Mouse (Mus musculus) ES-E14 (cell line): ENCODE results near the gene Fam178b. TPM values are rescaled to one million over a fixed set of nuclear protein-coding genes. Genes with fewer than 3 reads are reported as not detected.

ENCODE experiments used
- DNase-seq: peaks from one replicate; pipeline ENCODE4 v3.0.0-alpha.2; 2013; ENCODE audit warnings: low read depth, low spot score
- H3K27ac ChIP-seq: 2 replicates; pipeline ENCODE4 v1.5.1; 2012; ENCODE audit warnings: low read depth, mild to moderate bottlenecking, low read length, moderate library complexity, mixed read lengths; ENCODE audit not compliant: poor library complexity, insufficient read depth, severe bottlenecking
- H3K36me3 ChIP-seq: 2 replicates; pipeline ENCODE4 v1.6.1; 2012; ENCODE audit warnings: mild to moderate bottlenecking, low read length, moderate library complexity, mixed read lengths; ENCODE audit not compliant: control insufficient read depth, poor library complexity, insufficient read depth, severe bottlenecking
- H3K4me1 ChIP-seq, 2 experiments: fragments of 150-350 bp in 1 of 2; sonication (generic) in 1 of 2; 2 replicates each; pipeline ENCODE4 v1.6.1; 2012; ENCODE audit warnings: low read length in 2 of 2, mild to moderate bottlenecking in 1 of 2, mixed read lengths in 1 of 2; ENCODE audit not compliant: control insufficient read depth in 2 of 2, insufficient read depth in 2 of 2, poor library complexity in 1 of 2
- H3K4me3 ChIP-seq, 2 experiments: fragments of 150-350 bp in 1 of 2; sonication (generic) in 1 of 2; 2 replicates each; pipeline ENCODE4 v1.5.1; 2012; ENCODE audit warnings: low read length in 2 of 2, low read depth in 1 of 2, mild to moderate bottlenecking in 1 of 2, mixed read lengths in 1 of 2; ENCODE audit not compliant: insufficient read depth in 1 of 2, poor library complexity in 1 of 2, severe bottlenecking in 1 of 2
- H3K9ac ChIP-seq: 2 replicates; pipeline ENCODE4 v1.6.1; 2012; ENCODE audit warnings: low read depth, mild to moderate bottlenecking, low read length, mixed read lengths; ENCODE audit not compliant: poor library complexity, insufficient read depth, severe bottlenecking
- H3K9me3 ChIP-seq: fragments of 150-350 bp; sonication (generic); 2 replicates; pipeline ENCODE4 v1.6.1; 2012; ENCODE audit warnings: low read depth, mild to moderate bottlenecking, low read length; ENCODE audit not compliant: control insufficient read depth, insufficient read depth
- CHD2 ChIP-seq: IDR thresholded peaks from 2 replicates; pipeline ENCODE4 v1.6.1; 2014; ENCODE audit warnings: mild to moderate bottlenecking, low read depth, low read length, inconsistent platforms
- HCFC1 ChIP-seq: IDR thresholded peaks from 2 replicates; pipeline ENCODE4 v1.6.1; 2012; ENCODE audit warnings: low read length, inconsistent platforms, borderline replicate concordance; ENCODE audit not compliant: insufficient read depth
- MAFK ChIP-seq: IDR thresholded peaks from 2 replicates; pipeline ENCODE4 v1.6.1; 2014; ENCODE audit warnings: mild to moderate bottlenecking, low read depth, low read length, inconsistent platforms; ENCODE audit not compliant: insufficient read depth
- ZC3H11A ChIP-seq: IDR thresholded peaks from 2 replicates; pipeline ENCODE4 v1.6.1; 2012; ENCODE audit warnings: low read depth, mild to moderate bottlenecking, inconsistent platforms, low read length, borderline replicate concordance
- ZNF384 ChIP-seq: IDR thresholded peaks from 2 replicates; pipeline ENCODE4 v1.6.1; 2012; ENCODE audit warnings: low read depth, low read length, inconsistent platforms
- in situ Hi-C, 2 experiments: fragments of 600-800 bp; cut with MboI; formaldehyde crosslinking; loops; one replicate each; pipeline ENCODE4 v1.15.1; 2025; ENCODE audit warnings: low sequenced_read_pairs in 2 of 2, inconsistent platforms in 1 of 2; ENCODE audit not compliant: unreplicated experiment in 2 of 2
- total RNA-seq: library from RNA; depleted of rRNA; stranded (reverse); fragments of 300-350 nt; gene quantifications from 2 replicates; pipeline ENCODE4 v1.2.3, GENCODE M21; 2012

The Fam178b gene
- total RNA-seq, 1 experiment = 8.0 TPM

- Histone ChIP-seq H3K9ac (no peak overlapping the region), H3K9me3 (no peaks in the 10 kb centered on the region), H3K4me3 (no peak overlapping the region), H3K36me3 (peaks cover 26% of the 10 kb centered on the region; the same call in 1 of the 2 replicates), H3K4me1 (peaks cover 2 to 7% of the 10 kb centered on the region in 2 experiments; a peak in 1 of 4 replicates), H3K27ac (no peak overlapping the region)
- TF ChIP-seq MAFK (no peak), CHD2 (no peak), HCFC1 (no peak)
- DNase-seq = no peak
- in situ Hi-C loops = loop anchor here in 1 of 2 experiments (5.0 kb wide), 1 partner anchor 77 kb away; no protein-coding TSS in a partner anchor
Measured at GRCm38 (mm10) chr1:36545382-36545781, 137.6 kb downstream of the Fam178b start.

- in situ Hi-C loops = no loop called here
- peaks cover 16% of the 10 kb centered on the region; the same call in 1 of the 2 replicates for H3K36me3 ChIP-seq
Measured at GRCm38 (mm10) chr1:36542925-36543324, 140.1 kb downstream of the Fam178b start.

GRCm38 (mm10) chr1:36541844-36542243 is 141.1 kb downstream of the Fam178b start:
- DNase-seq = no peak
- Histone ChIP-seq H3K9ac (no peak overlapping the region), H3K4me1 (peaks cover 2% of the 10 kb centered on the region in 2 experiments; a peak in 1 of 4 replicates), H3K36me3 (peaks cover 16% of the 10 kb centered on the region; the same call in 1 of the 2 replicates), H3K9me3 (no peaks in the 10 kb centered on the region), H3K4me3 (no peak overlapping the region), H3K27ac (no peak overlapping the region)
- in situ Hi-C loops = no loop called here
- TF ChIP-seq ZNF384 = no peak
- no peak for TF ChIP-seq MAFK
- no peak for TF ChIP-seq HCFC1
- no peak for TF ChIP-seq ZC3H11A
- no peak for TF ChIP-seq CHD2

More at GRCm38 (mm10) chr1:36542925-36543324, 140.1 kb downstream of the Fam178b start:
- TF ChIP-seq ZC3H11A (no peak), CHD2 (no peak), HCFC1 (no peak), ZNF384 (no peak)
- no peak overlapping the region for H3K9ac ChIP-seq
- no peak overlapping the region for H3K4me3 ChIP-seq
- no peak overlapping the region for H3K27ac ChIP-seq
- DNase-seq = no peak
- peaks cover 2 to 6% of the 10 kb centered on the region in 2 experiments; a peak in 1 of 4 replicates for H3K4me1 ChIP-seq
- no peaks in the 10 kb centered on the region for H3K9me3 ChIP-seq

GRCm38 (mm10) chr1:36540807-36541206 is 142.2 kb downstream of the Fam178b start:
- H3K9ac ChIP-seq = no peak overlapping the region
- no peak for TF ChIP-seq HCFC1
- TF ChIP-seq CHD2 = no peak
- TF ChIP-seq ZC3H11A = no peak
- DNase-seq = no peak
- H3K36me3 ChIP-seq = peaks cover 16% of the 10 kb centered on the region; the same call in 1 of the 2 replicates
- peaks cover 2% of the 10 kb centered on the region in 2 experiments; a peak in 1 of 4 replicates for H3K4me1 ChIP-seq
- in situ Hi-C loops = no loop called here
- H3K9me3 ChIP-seq = no peaks in the 10 kb centered on the region
- no peak overlapping the region; the same call in 1 of the 2 replicates for H3K27ac ChIP-seq
- no peak overlapping the region for H3K4me3 ChIP-seq

GRCm38 (mm10) chr1:36540132-36540531 is 142.9 kb downstream of the Fam178b start:
- H3K36me3 ChIP-seq = peaks cover 16% of the 10 kb centered on the region; the same call in 1 of the 2 replicates
- H3K4me3 ChIP-seq = no peak overlapping the region
- H3K4me1 ChIP-seq = peaks cover 0 to 2% of the 10 kb centered on the region in 2 experiments; a peak in 1 of 4 replicates
- in situ Hi-C loops = no loop called here
- no peak overlapping the region for H3K27ac ChIP-seq
- DNase-seq = no peak
- H3K9me3 ChIP-seq = no peaks in the 10 kb centered on the region
- no peak overlapping the region for H3K9ac ChIP-seq
- TF ChIP-seq ZNF384 (no peak), HCFC1 (no peak), ZC3H11A (no peak), MAFK (no peak), CHD2 (no peak)
